Mouse (Mus musculus) stomach, embryonic 14.5 days (tissue): ENCODE results near the gene Tns1. TPM values are rescaled to one million over a fixed set of nuclear protein-coding genes. Genes with fewer than 3 reads are reported as not detected.

ENCODE experiments used
- ATAC-seq: fragments of 200-750 bp; cut with Nextera tagmentation; 2 replicates; pipeline ENCODE4 v1.8.0; 2017; ENCODE audit warnings: low read depth, moderate TSS enrichment; ENCODE audit not compliant: insufficient number of reproducible peaks, insufficient read depth, low FRiP score
- H3K27ac ChIP-seq: fragments of 300-500 bp; sonication (generic); 2 replicates; pipeline ENCODE4 v1.5.1; 2014; ENCODE audit warnings: mild to moderate bottlenecking, low read length, moderate library complexity, mixed read lengths
- H3K27me3 ChIP-seq: fragments of 300-500 bp; sonication (generic); 2 replicates; pipeline ENCODE4 v1.6.1; 2014; ENCODE audit warnings: low read length, control low read depth, mixed read lengths; ENCODE audit not compliant: control insufficient read depth, insufficient read depth
- H3K36me3 ChIP-seq: fragments of 300-500 bp; sonication (generic); 2 replicates; pipeline ENCODE4 v1.6.1; 2014; ENCODE audit warnings: mild to moderate bottlenecking, control low read depth, low read length, moderate library complexity, mixed read lengths; ENCODE audit not compliant: control insufficient read depth, insufficient read depth
- H3K4me1 ChIP-seq: fragments of 300-500 bp; sonication (generic); 2 replicates; pipeline ENCODE4 v1.6.1; 2014; ENCODE audit warnings: low read length, control low read depth, mixed read lengths; ENCODE audit not compliant: control insufficient read depth, insufficient read depth
- H3K4me2 ChIP-seq: fragments of 300-500 bp; sonication (generic); replicated peaks from 2 replicates; pipeline ENCODE4 v1.6.1; 2014; ENCODE audit warnings: low read depth, low read length, control low read depth
- H3K4me3 ChIP-seq: fragments of 300-500 bp; sonication (generic); 2 replicates; pipeline ENCODE4 v1.5.1; 2014; ENCODE audit warnings: low read depth, low read length, control low read depth
- H3K9ac ChIP-seq: fragments of 300-500 bp; sonication (generic); replicated peaks from 2 replicates; pipeline ENCODE4 v1.6.1; 2014; ENCODE audit warnings: low read depth, mild to moderate bottlenecking, control low read depth, low read length, moderate library complexity, mixed read lengths
- H3K9me3 ChIP-seq: fragments of 300-500 bp; sonication (generic); 2 replicates; pipeline ENCODE4 v1.6.1; 2016; ENCODE audit warnings: low read depth, low read length, control low read depth; ENCODE audit not compliant: control insufficient read depth
- WGBS: fragments of 180-500 bp; shearing (Covaris S2); extraction: QIAGEN DNeasy Blood & Tissue Kit; methylation state at CpG from one replicate; pipeline ENCODE4 v1.1.7; 2014; 5-methylcytosine and 5-hydroxymethylcytosine counted together
- polyA plus RNA-seq: library from polyadenylated mRNA; unstranded; fragments of >200 nt; fragmentation: Nextera tagmentation; extraction: Ambion mirVana; gene quantifications from 2 replicates; pipeline ENCODE4 v1.2.1, GENCODE M21; 2014

Gene Tns1
- polyA plus RNA-seq, 1 experiment from 2014 or later: 35.3 TPM

- WGBS: 91% methylated on average over 3 of the region's 3 CpGs
- Histone ChIP-seq H3K36me3 (peaks cover 52% of the 10 kb centered on the region), H3K27me3 (no peaks in the 10 kb centered on the region), H3K9me3 (no peaks in the 10 kb centered on the region), H3K4me2 (no peak overlapping the region), H3K27ac (no peak overlapping the region), H3K4me1 (no peaks in the 10 kb centered on the region), H3K4me3 (no peak overlapping the region), H3K9ac (no peak overlapping the region)
- ATAC-seq: no peak
Measured at GRCm38 (mm10) chr1:73919909-73920308, 204.3 kb downstream of the Tns1 start.

- Histone ChIP-seq H3K27ac (no peak overlapping the region), H3K4me1 (0 out of 2 replicates have a peak, but pooled peaks cover 8% of the 10 kb centered on the region), H3K27me3 (no peaks in the 10 kb centered on the region), H3K4me2 (no peak overlapping the region), H3K36me3 (peaks cover 39% of the 10 kb centered on the region), H3K9ac (no peak overlapping the region), H3K4me3 (no peak overlapping the region), H3K9me3 (no peaks in the 10 kb centered on the region)
- WGBS: 83% methylated on average over 11 of the region's 11 CpGs
- no peak for ATAC-seq
Measured at GRCm38 (mm10) chr1:73918001-73918400, 206.2 kb downstream of the Tns1 start.

- no peak for ATAC-seq
- Histone ChIP-seq H3K27me3 (no peaks in the 10 kb centered on the region), H3K4me3 (no peak overlapping the region), H3K9me3 (no peaks in the 10 kb centered on the region), H3K36me3 (peaks cover 34% of the 10 kb centered on the region), H3K4me2 (no peak overlapping the region), H3K27ac (no peak overlapping the region), H3K4me1 (0 out of 2 replicates have a peak, but pooled peaks cover 8% of the 10 kb centered on the region), H3K9ac (no peak overlapping the region)
- 66% methylated on average over 1 of the region's 1 CpGs for WGBS
Measured at GRCm38 (mm10) chr1:73916298-73916697, 208.0 kb downstream of the Tns1 start.

- H3K27me3 ChIP-seq: no peaks in the 10 kb centered on the region
- no peak overlapping the region for H3K9ac ChIP-seq
- H3K4me1 ChIP-seq: 0 out of 2 replicates have a peak, but pooled peaks cover 8% of the 10 kb centered on the region
- H3K4me2 ChIP-seq: no peak overlapping the region
- 52% methylated on average over 8 of the region's 8 CpGs for WGBS
- H3K4me3 ChIP-seq: no peak overlapping the region
- no peak for ATAC-seq
- peaks cover 34% of the 10 kb centered on the region for H3K36me3 ChIP-seq
- H3K9me3 ChIP-seq: no peaks in the 10 kb centered on the region
- no peak overlapping the region for H3K27ac ChIP-seq
Measured at GRCm38 (mm10) chr1:73915218-73916070, 208.8 kb downstream of the Tns1 start.

GRCm38 (mm10) chr1:73914076-73914475, 210.2 kb downstream of the Tns1 start:
- H3K27me3 ChIP-seq: no peaks in the 10 kb centered on the region
- ATAC-seq: peak; percentile 35; the same call in 1 of the 2 replicates
- peaks cover 30% of the 10 kb centered on the region for H3K36me3 ChIP-seq
- no peak overlapping the region for H3K4me3 ChIP-seq
- WGBS: 23% methylated on average over 9 of the region's 9 CpGs
- H3K27ac ChIP-seq: no peak overlapping the region
- H3K4me1 ChIP-seq: 0 out of 2 replicates have a peak, but pooled peaks cover 8% of the 10 kb centered on the region
- no peak overlapping the region for H3K9ac ChIP-seq
- H3K4me2 ChIP-seq: no peak overlapping the region
- no peaks in the 10 kb centered on the region for H3K9me3 ChIP-seq

- Histone ChIP-seq H3K4me1 (0 out of 2 replicates have a peak, but pooled peaks cover 8% of the 10 kb centered on the region), H3K9me3 (no peaks in the 10 kb centered on the region), H3K36me3 (peaks cover 24% of the 10 kb centered on the region), H3K4me3 (no peak overlapping the region), H3K4me2 (no peak overlapping the region), H3K27me3 (no peaks in the 10 kb centered on the region), H3K9ac (no peak overlapping the region), H3K27ac (no peak overlapping the region)
- ATAC-seq: no peak; the same call in 1 of the 2 replicates
- 78% methylated on average over 19 of the region's 19 CpGs for WGBS
Measured at GRCm38 (mm10) chr1:73913071-73914005, 210.9 kb downstream of the Tns1 start.

GRCm38 (mm10) chr1:73912466-73912865, 211.8 kb downstream of the Tns1 start:
- H3K9ac ChIP-seq: no peak overlapping the region
- H3K4me3 ChIP-seq: no peak overlapping the region
- H3K4me2 ChIP-seq: no peak overlapping the region
- 0 out of 2 replicates have a peak, but pooled peaks cover 8% of the 10 kb centered on the region for H3K4me1 ChIP-seq
- no peak overlapping the region for H3K27ac ChIP-seq
- no peaks in the 10 kb centered on the region for H3K9me3 ChIP-seq
- WGBS: 90% methylated on average over 10 of the region's 10 CpGs
- H3K36me3 ChIP-seq: peaks cover 16% of the 10 kb centered on the region
- no peak for ATAC-seq
- H3K27me3 ChIP-seq: no peaks in the 10 kb centered on the region

- H3K4me3 ChIP-seq: no peak overlapping the region
- 75% methylated on average over 8 of the region's 8 CpGs for WGBS
- 0 out of 2 replicates have a peak, but pooled peaks cover 8% of the 10 kb centered on the region for H3K4me1 ChIP-seq
- H3K36me3 ChIP-seq: peaks cover 13% of the 10 kb centered on the region
- no peak overlapping the region for H3K4me2 ChIP-seq
- no peak for ATAC-seq
- peaks cover under 1% of the 10 kb centered on the region; the same call in 1 of the 2 replicates for H3K9me3 ChIP-seq
- no peak overlapping the region for H3K27ac ChIP-seq
- no peak overlapping the region for H3K9ac ChIP-seq
- H3K27me3 ChIP-seq: no peaks in the 10 kb centered on the region
Measured at GRCm38 (mm10) chr1:73911981-73912380, 212.3 kb downstream of the Tns1 start.
